Mouse (Mus musculus) lung, adult 2 months (tissue): ENCODE data around the gene Tsga10ip.

Experiments
- CTCF ChIP-seq: fragments of 200-500 bp; IDR thresholded peaks from 2 replicates; pipeline ENCODE4 v1.5.1; 2011; ENCODE audit warnings: mild to moderate bottlenecking, low read length, control low read depth; ENCODE audit not compliant: insufficient read depth
- POLR2A ChIP-seq: fragments of 200-500 bp; IDR thresholded peaks from 2 replicates; pipeline ENCODE4 v1.6.1; 2011; ENCODE audit warnings: low read depth, mild to moderate bottlenecking, control low read depth, low read length, borderline replicate concordance; ENCODE audit errors: extremely low read depth

GRCm38 (mm10) chr19:5383326-5383725, 19.0 kb downstream of the Tsga10ip start:
- no peak for TF ChIP-seq CTCF
- no peak for TF ChIP-seq POLR2A
